Mouse (Mus musculus): ENCODE results near the gene Fto. TPM values are rescaled to one million over a fixed set of nuclear protein-coding genes. Genes with fewer than 3 reads are reported as not detected.

Fto gene
- total RNA-seq, 2 experiments from 2014 or later, result 65.9 to 67.1 TPM

DNA sequence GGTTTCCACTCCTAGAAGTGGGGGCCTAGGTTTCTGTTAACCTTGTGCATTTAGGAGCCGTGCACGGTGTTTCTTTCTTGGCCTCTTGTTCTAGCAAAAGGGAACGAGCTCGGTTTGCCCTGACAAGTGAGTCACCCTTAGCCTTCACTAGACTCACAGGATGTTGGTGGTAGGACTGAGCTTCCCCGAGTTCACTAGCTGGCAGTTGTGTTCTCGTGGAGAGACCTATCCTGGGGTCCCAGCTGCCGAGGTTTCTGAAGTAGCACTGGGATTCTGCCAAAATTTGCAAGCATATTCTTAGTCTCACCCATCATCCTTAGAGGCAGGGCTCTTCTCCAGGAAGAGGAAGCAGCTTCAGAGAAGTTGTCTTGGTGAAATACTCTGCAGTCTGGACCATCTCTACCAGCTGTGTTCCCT lies 194.4 kb downstream of the Fto start:
- intact Hi-C loops (cut with DNase I), result no loop called here
- no peak for DNase-seq (ENCODE audit: low spot score)

DNA sequence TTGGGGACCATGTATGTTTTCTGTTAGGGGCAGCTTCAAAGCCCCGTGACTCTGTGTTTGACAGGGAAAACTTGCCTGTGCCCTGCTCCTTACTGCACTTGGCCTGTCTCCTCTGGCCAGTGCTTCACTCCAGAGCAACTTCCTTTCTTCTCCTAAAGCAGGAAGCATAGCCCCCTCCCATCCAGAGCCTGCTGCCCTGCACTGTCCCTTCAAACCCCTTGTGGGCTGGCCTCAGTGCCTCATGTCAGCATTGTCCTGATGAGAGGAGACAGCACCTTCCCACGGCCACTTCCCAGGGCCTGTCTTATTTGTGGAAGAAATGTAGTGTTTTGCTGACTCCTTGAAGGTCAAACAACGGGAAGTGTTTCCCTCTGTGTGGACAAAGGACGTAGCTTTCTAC lies 195.0 kb downstream of the Fto start:
- intact Hi-C loops (cut with DNase I), result no loop called here
- DNase-seq (ENCODE audit: low spot score), result no peak

DNA sequence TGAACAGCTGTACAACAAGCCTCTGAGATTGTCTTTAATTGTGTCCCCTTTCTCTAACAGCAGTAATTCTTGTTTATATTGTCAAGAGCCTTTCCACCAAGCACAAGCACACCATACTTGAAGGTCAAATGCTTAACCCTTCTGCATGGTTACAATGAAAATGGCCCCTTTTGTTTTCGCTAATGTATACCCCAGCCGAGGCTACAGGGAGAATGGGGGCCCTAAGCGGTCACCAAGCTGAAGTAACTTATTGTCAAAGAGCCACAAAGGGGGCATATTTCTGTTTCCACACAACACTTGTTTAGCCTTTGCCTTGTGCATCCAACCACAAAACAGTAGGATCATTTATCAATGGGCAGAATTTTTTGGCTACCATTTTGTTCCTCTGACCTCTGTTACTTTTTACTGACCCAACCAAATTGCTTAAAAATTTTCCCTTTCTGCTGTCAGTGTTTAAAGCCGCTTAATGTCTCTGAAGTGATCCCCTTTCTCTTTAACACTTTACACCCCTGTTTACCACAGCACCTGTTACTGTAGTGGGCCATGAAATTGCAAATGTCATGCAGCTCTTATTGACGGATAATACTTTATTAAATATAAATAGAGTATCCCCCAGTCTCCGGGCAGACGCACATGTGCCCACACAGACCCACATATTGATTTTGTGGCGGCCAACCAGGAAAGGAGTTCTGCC lies 196.0 kb downstream of the Fto start:
- intact Hi-C loops (cut with DNase I), result no loop called here
- no peak for DNase-seq (ENCODE audit: low spot score)

DNA sequence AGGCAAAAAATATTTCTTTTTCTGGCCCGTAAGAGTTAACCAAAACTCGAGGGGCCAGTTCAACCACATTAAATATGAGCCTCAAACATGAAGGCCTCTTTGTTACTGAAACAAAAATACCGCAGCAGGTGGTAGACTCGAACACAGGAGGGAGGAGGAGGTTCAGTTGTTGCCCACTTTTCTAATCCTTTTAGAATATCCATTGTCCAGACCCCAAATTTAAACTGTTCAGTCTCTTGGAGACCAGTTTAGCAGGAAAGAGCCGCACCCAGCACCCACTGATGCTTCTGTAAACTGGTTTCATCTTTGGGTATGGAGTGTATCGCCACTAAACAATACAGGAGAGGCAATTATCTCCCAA lies 196.6 kb downstream of the Fto start:
- no peak for DNase-seq (ENCODE audit: low spot score)
- intact Hi-C loops (cut with DNase I), result no loop called here

DNA sequence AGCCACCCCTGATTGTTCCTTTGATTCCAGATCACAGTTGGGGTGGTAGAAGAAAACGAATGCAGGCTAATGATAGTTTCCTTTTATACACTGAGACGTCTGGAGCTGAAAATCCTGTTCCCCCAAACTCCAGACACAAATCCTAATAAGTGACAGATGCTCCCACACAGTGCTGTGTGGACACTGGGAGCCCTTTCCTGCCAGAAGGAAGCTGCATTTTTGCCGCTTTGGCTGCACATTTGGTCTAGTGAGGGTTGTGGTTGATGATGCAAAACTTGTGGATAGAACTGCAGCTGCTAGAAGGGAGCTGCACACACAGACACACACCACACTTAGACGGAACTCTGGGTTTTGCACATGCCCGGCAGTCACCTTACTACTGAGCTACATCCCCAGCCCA lies 197.4 kb downstream of the Fto start:
- DNase-seq (ENCODE audit: low spot score), result no peak
- intact Hi-C loops (cut with DNase I), result no loop called here

DNA sequence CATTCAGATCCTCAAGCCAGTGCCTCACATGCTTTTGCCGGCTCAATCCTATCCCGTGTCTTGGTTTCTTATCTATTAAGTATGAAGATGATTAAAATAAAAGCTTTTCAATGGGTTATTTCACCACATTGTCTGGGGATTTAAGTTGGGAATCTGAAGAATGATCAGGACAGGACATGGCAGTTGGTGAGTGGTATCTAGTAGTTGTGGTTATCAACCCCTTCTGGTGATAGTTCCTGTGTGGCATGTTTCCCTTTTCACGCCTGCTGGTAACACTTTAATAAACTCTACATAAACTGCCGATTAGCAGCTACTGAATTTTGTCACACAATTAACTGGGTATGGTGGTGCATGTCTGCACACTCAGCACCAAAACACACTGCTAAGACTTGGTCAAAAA lies 198.6 kb downstream of the Fto start:
- DNase-seq (ENCODE audit: low spot score), result no peak
- intact Hi-C loops (cut with DNase I), result no loop called here

DNA sequence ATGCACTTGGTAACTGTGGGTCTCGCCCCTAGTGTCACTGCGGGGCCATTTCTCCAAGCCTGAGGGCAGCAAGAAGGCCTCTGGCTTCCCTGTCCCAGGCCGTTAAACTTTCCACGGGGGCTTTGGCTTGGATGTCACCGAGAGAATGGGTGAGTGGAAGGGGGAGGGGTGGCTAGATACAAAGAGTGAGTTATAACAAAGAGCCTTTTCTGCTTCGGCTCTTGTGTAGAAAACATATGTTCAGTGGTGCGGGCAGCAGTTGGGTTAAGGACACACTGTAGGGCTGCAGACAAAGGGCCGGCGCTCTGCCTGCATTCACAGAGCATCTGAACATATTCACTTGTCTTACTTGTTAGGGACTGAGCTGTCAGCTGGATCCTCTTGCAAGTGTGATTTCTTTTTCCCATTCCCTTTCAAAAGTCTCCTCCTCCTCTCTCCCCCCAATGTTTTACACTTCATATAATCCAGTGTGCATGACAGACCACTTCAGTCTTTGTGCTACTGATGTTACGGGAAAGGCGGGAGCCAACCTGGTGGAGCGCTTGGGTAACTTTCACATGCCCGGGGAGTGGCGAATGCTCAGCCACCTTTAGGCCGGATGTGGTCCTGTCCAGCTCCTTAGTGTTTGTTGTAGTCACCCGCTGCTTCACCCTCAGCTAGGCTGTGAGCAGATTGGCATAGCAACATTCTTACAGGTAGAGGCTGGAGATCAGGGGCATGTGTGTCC lies 201.6 kb downstream of the Fto start:
- intact Hi-C loops (cut with DNase I), result no loop called here
- no peak for DNase-seq (ENCODE audit: low spot score)

DNA sequence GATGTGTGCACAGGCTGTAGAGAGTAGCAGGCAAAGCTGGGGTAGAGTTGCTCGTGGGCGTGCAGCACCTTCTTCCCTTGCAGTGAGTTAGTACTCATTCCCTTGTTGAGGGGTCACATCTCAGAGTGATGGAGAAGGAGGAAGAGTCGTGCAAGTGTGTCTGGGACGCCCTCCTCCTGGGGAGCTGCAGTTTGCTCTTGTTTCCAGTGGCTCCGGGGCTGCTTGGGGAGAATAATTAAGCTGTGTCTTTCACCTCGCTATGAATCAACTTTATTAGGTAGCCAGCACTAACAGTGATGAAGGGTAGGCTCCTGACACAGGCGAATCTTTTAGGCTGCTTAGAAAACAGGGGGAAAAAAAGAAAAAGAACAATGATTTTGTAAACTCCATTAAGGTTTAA lies 203.1 kb downstream of the Fto start:
- DNase-seq (ENCODE audit: low spot score), result no peak
- intact Hi-C loops (cut with DNase I), result no loop called here

DNA sequence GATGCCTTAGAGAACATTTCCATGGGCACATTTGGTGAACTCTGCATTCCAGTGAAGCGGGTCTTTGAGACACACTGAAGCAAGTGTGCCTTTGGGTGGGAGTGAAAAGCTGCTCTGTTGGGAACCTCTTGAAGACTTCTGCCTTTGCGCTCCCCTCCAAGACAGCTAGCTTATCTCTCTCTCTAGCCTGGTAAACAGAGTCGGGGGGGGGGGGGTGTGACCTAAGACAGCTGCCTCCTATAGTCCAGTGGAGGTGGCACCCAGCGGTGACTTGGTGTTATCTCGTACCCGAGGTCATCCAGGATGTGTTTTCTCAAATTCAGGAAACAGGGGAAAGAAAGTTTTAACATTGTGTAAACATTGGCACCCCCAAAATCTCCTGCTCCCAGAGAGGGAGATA lies 204.8 kb downstream of the Fto start:
- DNase-seq (ENCODE audit: low spot score), result no peak
- intact Hi-C loops (cut with DNase I), result no loop called here

DNA sequence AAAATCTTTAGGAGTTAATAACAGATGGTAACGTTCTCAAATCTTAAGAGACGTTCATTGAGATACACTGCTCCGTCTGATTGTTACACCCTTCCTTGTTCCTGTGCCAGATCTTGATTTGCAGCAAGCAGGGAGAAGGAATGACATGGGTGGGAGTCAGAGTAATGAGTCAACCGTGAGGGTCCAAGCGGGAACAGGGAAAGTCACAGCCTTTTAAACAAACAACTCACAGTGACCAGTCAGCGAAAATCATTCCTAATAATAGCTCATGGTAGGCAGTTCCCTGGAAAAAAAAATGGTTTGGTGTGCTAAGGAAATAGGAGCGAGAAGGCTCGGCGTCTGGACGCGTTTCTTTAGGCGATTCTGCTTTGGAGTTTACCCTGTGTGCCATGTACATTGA lies 208.9 kb downstream of the Fto start:
- intact Hi-C loops (cut with DNase I), result loop anchor here (10.0 kb wide), 1 partner anchor 613 kb away; no protein-coding TSS in a partner anchor
- DNase-seq (ENCODE audit: low spot score), result no peak

DNA sequence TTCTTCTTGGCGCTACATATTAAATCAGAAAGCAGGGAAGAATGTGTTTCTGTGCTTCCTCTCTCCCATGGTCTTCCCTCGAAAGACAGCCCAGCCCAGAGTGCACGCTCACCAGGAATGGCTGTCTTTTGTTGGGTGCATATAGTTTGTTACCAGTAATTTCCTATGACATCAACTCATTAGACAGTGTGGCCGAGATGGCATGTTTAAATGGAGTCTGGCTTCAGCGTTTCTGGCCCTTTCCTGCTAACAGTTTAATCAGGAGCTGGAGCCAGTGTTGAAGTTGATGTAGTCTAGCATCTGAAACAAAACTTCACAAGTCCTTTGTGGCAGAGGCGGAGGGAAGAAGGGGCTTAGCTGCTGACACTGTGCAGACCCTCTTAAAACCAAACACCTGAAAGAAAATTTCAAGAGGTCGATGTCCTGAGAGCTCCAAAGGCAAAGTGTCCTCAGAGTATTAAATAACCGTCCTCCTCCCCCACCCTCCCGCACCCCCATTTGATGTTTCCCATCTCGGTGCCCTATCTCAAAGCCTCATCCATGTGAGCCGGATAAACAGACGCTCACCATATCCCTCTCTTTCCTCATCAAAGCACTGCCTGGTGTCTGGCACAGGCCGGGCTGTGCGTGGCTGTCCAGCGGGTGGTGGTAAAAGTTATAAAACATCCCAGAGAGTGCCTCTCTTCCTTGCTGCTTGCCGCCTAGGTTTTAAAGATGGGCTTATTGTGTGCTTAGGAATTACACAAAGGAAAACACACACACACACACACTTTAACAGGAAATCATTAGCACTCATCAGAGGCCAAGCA lies 210.9 kb downstream of the Fto start:
- no peak for DNase-seq (ENCODE audit: low spot score)
- intact Hi-C loops (cut with DNase I), result loop anchor here (10.0 kb wide), 1 partner anchor 611 kb away; no protein-coding TSS in a partner anchor

DNA sequence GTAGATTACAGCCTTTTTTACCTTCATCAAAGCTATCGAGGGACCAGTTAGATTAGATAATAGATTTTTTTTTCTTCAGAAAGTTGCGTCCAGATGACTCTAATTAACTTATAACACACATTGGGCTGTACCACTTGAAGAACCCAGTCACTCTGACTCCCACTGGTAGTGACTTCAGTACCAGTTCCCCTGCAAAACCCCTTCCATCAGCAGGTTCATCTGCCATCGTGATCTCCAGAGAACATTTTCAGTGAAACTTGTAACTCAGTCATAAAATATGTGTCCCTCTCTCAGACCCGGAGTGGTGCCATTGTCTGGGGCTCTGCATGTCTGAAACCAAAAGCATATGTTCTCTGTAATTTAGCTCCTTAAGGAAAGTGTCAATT lies 211.5 kb downstream of the Fto start:
- DNase-seq (ENCODE audit: low spot score), result no peak
- intact Hi-C loops (cut with DNase I), result loop anchor here (10.0 kb wide), 1 partner anchor 610 kb away; no protein-coding TSS in a partner anchor

DNA sequence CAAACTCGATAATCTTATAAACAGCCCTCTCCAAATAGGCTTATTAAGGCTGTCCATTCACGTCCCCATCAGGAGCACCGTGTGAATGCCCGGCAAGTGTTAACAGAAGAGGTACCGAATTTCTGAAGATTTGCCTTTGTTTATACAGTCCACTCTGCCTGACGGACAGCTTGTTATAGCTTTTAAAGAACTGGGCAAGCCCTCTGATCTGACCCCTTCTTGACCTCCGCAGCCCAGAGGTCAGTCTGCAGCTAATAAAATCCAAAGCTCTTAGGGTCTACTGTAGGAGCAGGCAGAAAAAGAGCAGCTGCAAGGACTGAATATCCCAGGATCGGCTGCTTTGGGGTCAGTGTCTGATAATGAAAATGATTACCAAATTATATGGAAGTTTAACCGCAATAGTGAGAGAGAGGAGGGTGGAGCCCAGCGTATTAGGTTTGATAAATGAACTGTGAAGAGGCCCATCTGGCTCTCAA lies 212.1 kb downstream of the Fto start:
- DNase-seq (ENCODE audit: low spot score), result no peak
- intact Hi-C loops (cut with DNase I), result loop anchor here (10.0 kb wide), 1 partner anchor 609 kb away; no protein-coding TSS in a partner anchor

DNA sequence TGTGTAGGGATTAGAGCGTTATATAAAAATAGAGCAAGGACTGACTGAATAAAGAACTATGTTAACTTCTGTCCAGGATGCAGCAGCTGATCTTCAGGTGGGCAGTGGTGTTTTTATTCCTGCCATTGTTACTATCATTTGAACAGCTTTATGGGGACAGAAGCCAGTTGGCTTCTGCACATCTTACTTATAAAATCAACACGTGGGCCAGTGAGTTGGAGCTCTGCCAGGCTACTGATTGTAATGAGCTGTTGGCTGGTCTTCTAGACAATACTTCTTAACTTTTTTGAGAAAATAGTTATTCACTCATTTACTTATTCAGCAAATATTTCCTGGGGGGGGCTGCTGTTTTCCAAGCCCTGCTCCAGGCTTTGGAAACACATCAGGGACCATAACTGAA lies 215.6 kb downstream of the Fto start:
- intact Hi-C loops (cut with DNase I), result loop anchor here (10.0 kb wide), 1 partner anchor 606 kb away; no protein-coding TSS in a partner anchor

DNA sequence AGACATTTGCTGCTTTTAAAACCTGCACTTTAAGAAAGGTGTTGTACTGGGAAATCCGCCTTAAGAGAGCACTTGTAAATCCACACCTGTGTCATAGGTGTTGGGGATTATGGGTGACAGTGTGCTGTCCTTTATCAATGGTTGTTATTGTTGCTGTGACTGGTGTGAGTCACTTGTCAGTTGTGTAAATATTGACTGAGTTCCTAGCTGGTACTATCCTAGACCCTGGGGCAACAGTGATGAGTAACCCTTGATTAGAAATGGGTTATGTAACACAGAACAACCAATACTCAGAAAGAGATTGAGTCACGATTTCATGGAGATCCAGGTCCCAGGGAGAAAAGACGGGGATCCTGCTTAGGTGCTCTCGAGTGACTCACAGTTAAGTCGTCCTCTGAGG lies 216.4 kb downstream of the Fto start:
- DNase-seq (ENCODE audit: low spot score), result no peak
- intact Hi-C loops (cut with DNase I), result loop anchor here (5.0 to 10.0 kb wide), 4 partner anchors 152 to 828 kb away; partner anchors contain the start of gene Irx5

More for the DNA sequence above, 215.6 kb downstream of the Fto start:
- no peak for DNase-seq (ENCODE audit: low spot score)

DNA sequence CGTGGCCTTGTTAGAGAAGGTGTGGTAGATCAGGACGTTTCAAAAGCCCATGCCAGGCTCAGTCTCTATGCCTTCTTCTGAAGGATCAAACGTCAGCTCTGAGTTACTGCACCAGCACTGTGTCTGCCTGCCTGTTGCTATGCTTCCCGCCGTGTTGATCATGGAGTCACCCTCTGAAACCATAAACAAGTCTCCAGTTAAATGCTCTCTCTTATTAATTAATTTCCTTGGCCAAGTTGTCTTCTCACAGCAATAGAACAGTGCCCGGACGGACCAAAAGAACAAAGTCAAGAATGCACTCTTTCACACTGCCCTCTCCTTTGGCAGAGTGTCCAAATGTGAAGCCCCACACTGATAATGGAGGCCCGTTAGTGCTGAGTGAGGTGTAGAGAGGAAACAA lies 217.3 kb downstream of the Fto start:
- DNase-seq (ENCODE audit: low spot score), result no peak
- intact Hi-C loops (cut with DNase I), result loop anchor here (5.0 to 10.0 kb wide), 3 partner anchors 153 to 827 kb away; partner anchors contain the start of gene Irx5

DNA sequence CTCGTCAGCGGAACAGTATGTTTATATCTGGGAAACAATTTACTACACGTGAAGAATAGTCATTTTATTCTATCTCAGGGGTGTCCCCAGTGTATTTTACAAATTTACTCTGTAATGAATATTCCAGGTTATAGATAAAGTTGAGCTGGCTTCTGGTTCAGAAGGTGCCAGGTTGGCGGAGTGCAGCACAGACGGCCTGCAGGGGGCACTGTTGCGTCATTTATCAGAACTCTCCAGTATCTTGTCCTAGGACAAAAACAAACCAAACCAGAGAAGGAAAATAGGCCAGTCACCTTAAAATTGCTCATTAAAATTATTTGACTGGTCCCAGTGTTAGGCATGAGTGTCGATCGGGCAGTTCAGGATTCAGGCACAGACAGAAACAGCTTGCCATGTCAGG lies 218.6 kb downstream of the Fto start:
- DNase-seq (ENCODE audit: low spot score), result peak; percentile 23
- intact Hi-C loops (cut with DNase I), result loop anchor here (1.0 to 10.0 kb wide), 4 partner anchors 155 to 825 kb away; partner anchors contain the start of gene Irx5

DNA sequence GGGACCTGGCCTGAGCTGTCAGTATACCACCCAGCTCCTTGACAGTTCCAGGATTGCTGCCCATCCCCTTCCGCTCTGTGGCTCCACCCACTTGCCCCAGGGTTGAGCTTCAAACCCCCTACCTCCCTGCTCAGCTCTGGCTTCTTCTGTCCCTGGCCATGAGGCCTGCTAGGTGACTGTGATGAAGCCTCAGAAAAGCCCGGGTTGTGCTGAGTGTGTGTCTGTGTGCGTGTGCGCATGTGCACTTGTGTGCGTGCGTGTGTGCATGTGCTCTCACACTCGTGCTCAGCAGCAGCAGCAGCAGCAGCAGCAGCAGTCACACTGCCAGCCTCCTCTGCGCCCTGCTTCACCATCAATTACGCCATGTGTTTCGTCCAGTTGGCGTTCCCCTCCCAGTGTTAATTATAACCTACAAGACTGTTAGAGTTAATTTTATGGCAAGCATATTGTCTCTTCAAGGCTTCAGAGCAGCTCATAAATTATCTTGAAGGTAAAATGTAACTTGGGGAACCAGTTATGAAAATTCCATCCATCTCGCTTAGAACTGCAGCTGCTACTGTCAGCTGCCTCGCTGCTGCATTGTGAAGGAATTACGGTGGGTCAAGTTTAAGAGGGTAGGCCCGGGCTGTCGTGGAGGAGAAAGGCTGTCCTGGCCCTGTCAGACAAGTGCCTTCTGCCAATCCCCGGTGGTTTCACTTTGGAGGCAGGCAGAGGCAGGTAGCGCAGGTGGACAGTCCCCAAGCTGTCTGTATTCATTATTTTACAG lies 219.5 kb downstream of the Fto start:
- no peak for DNase-seq (ENCODE audit: low spot score)
- intact Hi-C loops (cut with DNase I), result loop anchor here (1.0 to 10.0 kb wide), 4 partner anchors 156 to 824 kb away; partner anchors contain the start of gene Irx5

DNA sequence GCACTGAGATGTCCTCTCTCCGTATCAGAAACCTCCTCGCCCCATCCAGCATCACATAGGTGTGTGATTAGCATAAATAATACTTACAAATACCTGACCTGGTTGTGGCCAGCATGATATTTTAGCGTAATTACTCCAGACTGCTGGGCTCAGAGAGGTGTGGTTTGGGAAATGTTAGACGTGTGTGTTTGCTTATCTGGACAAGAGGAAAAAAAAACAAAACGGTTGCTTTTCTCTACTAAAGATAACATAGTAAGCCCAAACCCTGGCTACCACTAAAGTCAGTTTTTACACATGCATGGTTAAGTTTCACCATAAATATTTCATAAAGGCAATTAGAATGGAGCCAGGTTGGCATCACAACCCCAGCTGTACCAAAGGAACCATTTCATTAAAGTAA lies 221.4 kb downstream of the Fto start:
- intact Hi-C loops (cut with DNase I), result loop anchor here (5.0 to 10.0 kb wide), 3 partner anchors 157 to 823 kb away; partner anchors contain the start of gene Irx5
- DNase-seq (ENCODE audit: low spot score), result no peak

Measured in heart, postnatal 25 days (tissue).